Mouse (Mus musculus): ENCODE results near the gene Ly6g5c. TPM values are rescaled to one million over a fixed set of nuclear protein-coding genes. Genes with fewer than 3 reads are reported as not detected.

Gene Ly6g5c
- not detected in 4 replicates for total RNA-seq (2023)

GRCm38 (mm10) chr17:35108097-35108496 is at the start of gene Ly6g5c:
Gene Ly6g5c (plus strand): TSS chr17:35108279.

DNA sequence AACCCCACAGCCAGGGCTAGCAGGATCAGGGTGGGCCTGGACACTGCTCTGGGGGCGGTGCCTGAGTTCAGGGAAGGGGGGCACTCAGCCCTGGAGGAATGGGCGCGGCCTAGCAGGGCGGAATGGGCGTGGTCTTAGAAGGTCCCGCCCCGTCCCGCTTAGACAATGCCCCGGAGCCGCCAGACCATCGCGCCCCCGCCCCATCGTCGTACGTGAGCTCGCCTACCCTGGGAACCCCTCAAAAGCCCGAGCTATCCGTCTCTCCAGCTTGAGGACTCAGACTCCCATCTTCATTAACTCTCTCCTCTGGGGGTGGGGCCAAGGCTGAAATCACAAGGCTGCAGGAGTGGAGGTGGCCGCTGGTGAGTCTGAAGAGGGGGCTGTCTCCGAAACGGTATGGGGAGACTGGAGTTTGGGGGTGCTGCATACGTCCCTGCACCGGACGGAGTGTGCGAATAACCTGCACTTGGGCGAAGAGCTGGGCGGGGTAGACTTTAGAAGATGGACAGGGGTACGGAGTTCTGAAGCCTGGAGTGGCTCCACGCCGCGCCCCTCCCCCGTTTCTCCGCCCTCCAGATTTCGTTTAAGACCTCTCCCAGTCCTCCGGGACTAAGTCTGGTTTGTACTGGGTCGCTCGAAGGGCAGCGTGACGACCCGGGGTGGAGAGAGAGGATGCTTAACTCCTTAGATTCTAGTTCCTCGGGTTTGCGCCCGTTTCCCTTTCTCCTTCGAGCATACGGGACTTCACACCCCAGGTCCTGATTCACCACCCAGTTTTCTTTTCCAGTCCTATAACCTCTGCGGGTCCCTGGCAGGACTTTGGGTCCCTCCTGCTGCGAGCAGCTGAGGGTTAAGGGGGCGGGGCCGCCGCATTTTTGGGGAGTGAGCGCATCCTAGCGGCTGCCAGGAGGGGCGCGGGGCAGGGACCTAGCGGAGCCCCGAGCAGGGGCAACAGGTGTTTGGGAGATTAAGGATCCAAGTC is 48.9 kb upstream of the Ly6g5c start, which contains the start of gene Ddah2:
Gene Ddah2 (plus strand): TSS at position 125 of the 982 bp plus-strand sequence.

DNA sequence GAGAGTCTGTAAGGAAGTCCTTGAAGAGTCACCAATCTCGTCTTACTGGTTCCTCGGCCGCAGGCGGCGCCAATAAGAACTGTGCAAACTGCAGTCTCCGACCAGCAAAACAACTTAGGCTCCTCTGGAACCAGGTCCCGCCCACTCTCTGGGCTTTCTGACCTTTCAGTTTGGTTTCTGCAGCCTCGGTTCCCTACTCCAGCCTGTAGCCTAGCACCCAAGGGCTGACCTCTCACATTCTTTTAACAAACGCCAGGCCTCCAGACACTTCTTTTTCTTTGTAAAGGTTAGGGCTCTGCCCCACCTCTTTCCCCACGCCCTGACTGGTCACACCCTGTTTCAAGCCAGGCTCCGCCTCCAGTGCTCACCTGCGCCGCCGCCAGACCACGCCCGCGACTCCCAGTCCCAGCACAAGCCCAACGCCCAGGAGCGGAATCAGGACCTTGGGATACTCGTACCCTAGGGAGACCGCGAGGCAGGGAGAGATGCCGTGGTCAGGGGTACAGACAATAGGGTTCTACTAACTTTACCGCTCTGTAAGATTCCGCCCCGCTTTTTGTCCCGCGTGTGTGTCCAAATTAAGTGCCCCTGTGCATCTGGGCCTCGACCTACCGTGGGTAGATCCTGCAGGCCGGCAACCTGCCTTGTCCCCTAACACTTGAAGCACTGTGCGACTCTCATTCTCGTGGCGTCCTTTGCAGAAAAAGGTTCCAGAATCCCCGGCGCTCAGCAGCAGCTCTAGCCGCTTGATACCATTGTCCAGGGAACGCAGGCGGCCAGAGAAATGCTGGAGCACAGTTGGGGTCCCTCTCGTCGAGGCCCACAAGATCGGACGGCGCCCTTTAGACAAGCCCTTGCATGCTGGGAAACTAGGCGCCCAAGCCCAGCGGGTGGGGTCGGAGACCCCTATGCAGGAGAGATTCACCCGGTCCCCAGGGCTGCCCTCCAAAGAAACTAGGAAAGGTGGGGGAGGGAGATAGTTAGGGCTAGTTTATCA is 42.8 kb upstream of the Ly6g5c start, which contains the start of gene Ly6g6c:
Gene Ly6g6c (plus strand): TSS at position 438 of the 997 bp plus-strand sequence.

GRCm38 (mm10) chr17:35066084-35066483 is 42.0 kb upstream of the Ly6g5c start, which contains the start of gene Mpig6b:
Gene Mpig6b (minus strand): TSS chr17:35066184.

GRCm38 (mm10) chr17:35076507-35077176 is 31.4 kb upstream of the Ly6g5c start, which contains the start of gene Ly6g6e:
Gene Ly6g6e (plus strand): TSS chr17:35076902.

GRCm38 (mm10) chr17:35077786-35078233 is 30.3 kb upstream of the Ly6g5c start, which contains the start of gene Ly6g6d:
Gene Ly6g6d (minus strand): TSS chr17:35078065.

GRCm38 (mm10) chr17:35085208-35085865 is 22.7 kb upstream of the Ly6g5c start, which contains the start of gene Ly6g6f:
Gene Ly6g6f (minus strand): TSS chr17:35085610.

GRCm38 (mm10) chr17:35088825-35089644 is 19.0 kb upstream of the Ly6g5c start, which contains the start of gene Abhd16a:
Gene Abhd16a (plus strand): TSS chr17:35089263.

GRCm38 (mm10) chr17:35115046-35116019 is 7.3 kb downstream of the Ly6g5c start, which contains the start of gene Ly6g5b:
Gene Ly6g5b (minus strand): TSS chr17:35115428.

DNA sequence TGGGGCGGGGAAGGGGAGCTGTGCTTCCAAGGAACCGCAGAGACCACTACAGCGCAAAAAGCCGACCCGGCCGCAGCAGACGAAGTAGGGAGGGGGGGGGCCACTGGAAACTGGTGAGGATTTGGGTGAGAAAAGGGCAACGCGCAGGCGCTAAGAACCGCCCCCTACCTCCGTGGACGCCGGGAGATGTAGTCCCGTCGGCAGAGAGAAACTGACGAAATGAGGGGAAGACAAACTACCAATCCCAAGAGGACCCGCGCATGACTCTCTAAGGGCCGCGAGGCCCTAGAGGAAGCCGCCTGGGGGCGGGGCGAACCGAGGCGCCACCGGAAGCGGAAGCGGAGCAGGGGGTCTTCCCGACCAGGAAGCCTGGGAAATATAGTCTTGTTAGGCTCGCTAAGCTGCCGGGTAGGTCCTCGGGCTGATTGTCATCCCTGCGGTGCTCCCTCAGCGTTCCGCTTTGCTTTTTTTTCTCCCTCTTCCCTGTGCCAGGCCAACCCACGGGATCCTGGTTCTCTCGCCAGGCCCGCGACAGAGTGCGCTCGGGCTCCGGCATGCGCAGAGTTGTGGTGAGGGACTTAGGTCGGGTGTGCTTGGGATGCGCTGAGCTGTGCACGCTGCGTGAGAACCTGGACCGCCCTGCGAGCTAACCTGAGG is 13.2 kb downstream of the Ly6g5c start, which contains the start of gene Gpank1:
Gene Gpank1 (plus strand): TSS at position 313 of the 657 bp plus-strand sequence.

DNA sequence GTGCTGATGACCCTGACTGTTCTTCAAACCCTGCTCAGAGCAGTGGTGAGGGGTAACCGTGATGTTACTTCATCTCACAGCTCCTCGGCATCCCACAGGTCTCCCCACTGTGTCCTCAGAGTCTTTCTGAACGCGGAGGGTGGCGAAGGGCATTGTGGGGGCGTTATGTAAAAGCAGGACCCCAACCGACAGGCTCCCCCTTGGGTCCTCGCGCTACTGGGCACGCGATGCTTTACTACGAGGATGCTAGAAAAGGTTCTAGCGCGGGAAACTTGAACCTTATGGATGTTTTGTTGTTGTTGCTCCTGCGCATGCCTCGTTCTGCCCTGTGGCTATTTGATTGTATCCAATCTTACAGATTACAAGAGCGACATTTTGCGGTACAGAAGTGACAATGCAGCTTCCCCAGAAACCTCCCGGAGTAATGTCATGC is 13.8 kb downstream of the Ly6g5c start, which contains the start of gene Csnk2b:
Gene Csnk2b (minus strand): TSS at position 183 of the 433 bp plus-strand sequence.

DNA sequence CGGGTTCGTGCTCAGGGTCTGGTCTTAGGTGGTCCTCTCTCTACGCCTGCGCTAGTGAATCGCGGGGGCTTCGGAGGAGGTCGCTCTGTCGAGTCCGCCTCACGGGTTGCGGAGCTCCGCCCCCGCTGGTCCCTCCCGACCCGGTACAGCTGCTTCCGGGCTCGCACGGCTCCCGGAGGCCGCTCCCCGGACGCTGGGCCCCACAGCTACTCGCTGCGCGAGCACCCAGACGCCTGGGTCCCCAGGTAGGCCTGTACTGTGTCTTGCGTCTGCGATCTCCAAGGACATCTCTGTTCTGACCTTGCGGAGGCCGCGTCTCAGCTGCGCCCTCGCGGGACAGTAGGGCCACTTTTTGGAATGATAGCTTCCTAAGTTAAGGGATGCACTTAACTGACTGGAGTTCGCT is 18.1 kb downstream of the Ly6g5c start, which contains the start of gene D17H6S53E:
Gene D17H6S53E (plus strand): TSS at position 168 of the 406 bp plus-strand sequence.

DNA sequence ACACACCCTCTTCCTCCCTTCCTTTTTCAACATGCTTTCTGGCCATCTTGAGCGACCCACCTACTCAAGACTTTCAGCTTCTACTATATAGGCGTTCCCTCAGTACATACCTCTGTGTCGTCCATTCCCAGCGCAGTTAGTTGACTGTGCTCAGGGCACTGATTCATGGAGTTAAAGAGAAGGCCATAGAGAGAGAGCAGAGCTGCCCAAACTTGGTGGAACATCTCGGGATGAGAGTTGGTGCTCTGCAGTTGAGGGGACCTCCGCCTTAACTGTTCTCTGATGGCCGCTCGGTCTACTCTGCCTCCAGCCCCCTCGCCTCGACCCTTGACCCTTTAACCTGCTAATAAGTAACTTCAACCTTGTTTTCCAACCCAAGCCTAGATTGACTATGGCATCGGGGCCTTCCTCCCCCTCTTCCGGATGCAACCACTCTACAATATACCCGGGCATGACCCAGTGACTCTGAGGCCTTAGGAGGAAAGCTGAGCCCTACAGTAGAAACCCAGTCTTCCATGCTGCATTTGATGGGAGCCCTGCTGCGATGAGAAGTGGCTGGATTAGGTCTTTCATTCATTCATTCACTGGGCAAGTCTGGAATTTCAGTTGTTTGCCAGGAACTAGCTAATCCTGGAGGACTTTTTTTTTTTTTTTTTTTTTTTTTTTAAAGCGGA is 23.6 kb downstream of the Ly6g5c start, which contains the start of gene Apom:
Gene Apom (minus strand): TSS at position 551 of the 674 bp plus-strand sequence.

DNA sequence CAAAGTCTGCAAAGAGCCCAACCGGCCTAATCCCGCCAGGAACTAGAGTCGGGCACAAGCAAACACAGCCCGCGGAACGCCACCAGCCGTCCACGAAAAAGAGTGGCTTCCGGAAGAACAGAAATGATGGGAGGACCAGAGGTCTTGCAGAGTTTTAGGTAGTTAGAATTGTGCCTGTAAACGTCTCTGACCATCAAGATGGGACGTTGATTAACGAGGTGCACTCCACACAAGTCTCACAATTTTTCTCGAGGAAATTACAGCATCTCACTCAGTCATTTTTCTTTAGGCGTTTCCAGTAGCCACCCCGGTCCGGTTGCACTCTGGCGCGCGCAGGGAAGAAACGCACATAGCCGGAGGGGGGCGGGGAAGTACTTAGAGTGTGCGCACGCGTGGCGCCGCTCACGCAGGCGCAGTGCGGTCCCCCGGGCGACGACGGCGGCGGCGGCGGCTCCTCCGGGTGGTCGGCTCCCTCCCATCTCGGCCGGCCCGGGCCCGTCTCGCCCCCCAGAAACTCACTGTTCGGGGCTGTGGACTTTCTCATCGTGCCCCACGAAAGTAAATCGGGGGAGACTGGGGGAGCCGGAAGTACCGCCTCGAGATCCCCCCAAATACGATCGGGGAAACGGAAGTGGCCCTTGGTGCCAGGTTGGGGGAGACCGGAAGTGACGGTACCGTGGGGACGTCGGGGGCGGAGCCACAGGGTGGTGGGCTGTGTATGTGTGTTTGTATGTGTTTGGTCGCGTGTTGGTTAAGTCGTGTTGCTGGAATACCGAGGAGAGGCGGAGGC is 26.9 kb downstream of the Ly6g5c start, which contains the start of gene Bag6:
Gene Bag6 (plus strand): TSS at position 378 of the 790 bp plus-strand sequence.

